Mouse (Mus musculus): ENCODE data around the gene Smyd1.
"Not testable (repeated sequence)": the region's sequence is repeated elsewhere in the genome, so short reads cannot be mapped to it uniquely, and the experiment has no call there.

Gene Smyd1

GRCm38 (mm10) chr6:71338941-71339340, 16.9 kb upstream of the Smyd1 start:
- Histone ChIP-seq H3K27me3 (ENCODE audit: control insufficient read depth, insufficient read depth, low read length, poor library complexity, severe bottlenecking) (no peaks in the 10 kb centered on the region), H3K36me3 (ENCODE audit: control insufficient read depth, insufficient read depth, low read length, poor library complexity, severe bottlenecking) (no peaks in the 10 kb centered on the region)
- no peak for DNase-seq (ENCODE audit: low read depth, low spot score)

- Histone ChIP-seq H3K27me3 (ENCODE audit: control insufficient read depth, insufficient read depth, low read length, poor library complexity, severe bottlenecking) (no peaks in the 10 kb centered on the region), H3K36me3 (ENCODE audit: control insufficient read depth, insufficient read depth, low read length, poor library complexity, severe bottlenecking) (no peaks in the 10 kb centered on the region)
- DNase-seq (ENCODE audit: low read depth, low spot score): no peak
These were observed 15.6 kb upstream of the Smyd1 start for GRCm38 (mm10) chr6:71337666-71338065.

- Histone ChIP-seq H3K27me3 (ENCODE audit: control insufficient read depth, insufficient read depth, low read length, poor library complexity, severe bottlenecking) (no peaks in the 10 kb centered on the region), H3K36me3 (ENCODE audit: control insufficient read depth, insufficient read depth, low read length, poor library complexity, severe bottlenecking) (no peaks in the 10 kb centered on the region)
- DNase-seq (ENCODE audit: low read depth, low spot score): no peak
These were observed 11.7 kb upstream of the Smyd1 start for GRCm38 (mm10) chr6:71333578-71334273.

GRCm38 (mm10) chr6:71333031-71333430, 11.0 kb upstream of the Smyd1 start:
- no peaks in the 10 kb centered on the region for H3K36me3 ChIP-seq (ENCODE audit: control insufficient read depth, insufficient read depth, low read length, poor library complexity, severe bottlenecking)
- no peaks in the 10 kb centered on the region for H3K27me3 ChIP-seq (ENCODE audit: control insufficient read depth, insufficient read depth, low read length, poor library complexity, severe bottlenecking)
- no peak for DNase-seq (ENCODE audit: low read depth, low spot score)

- H3K36me3 ChIP-seq (ENCODE audit: control insufficient read depth, insufficient read depth, low read length, poor library complexity, severe bottlenecking): no peaks in the 10 kb centered on the region
- no peak for DNase-seq (ENCODE audit: low read depth, low spot score)
- no peaks in the 10 kb centered on the region for H3K27me3 ChIP-seq (ENCODE audit: control insufficient read depth, insufficient read depth, low read length, poor library complexity, severe bottlenecking)
These were observed 10.4 kb upstream of the Smyd1 start for GRCm38 (mm10) chr6:71332236-71332965.

- DNase-seq (ENCODE audit: low read depth, low spot score); H3K27me3 ChIP-seq (ENCODE audit: control insufficient read depth, insufficient read depth, low read length, poor library complexity, severe bottlenecking); H3K36me3 ChIP-seq (ENCODE audit: control insufficient read depth, insufficient read depth, low read length, poor library complexity, severe bottlenecking): not testable (repeated sequence)
These were observed 9.5 kb upstream of the Smyd1 start for GRCm38 (mm10) chr6:71331491-71331890.

- Histone ChIP-seq H3K27me3 (ENCODE audit: control insufficient read depth, insufficient read depth, low read length, poor library complexity, severe bottlenecking) (no peaks in the 10 kb centered on the region), H3K36me3 (ENCODE audit: control insufficient read depth, insufficient read depth, low read length, poor library complexity, severe bottlenecking) (no peaks in the 10 kb centered on the region)
- DNase-seq (ENCODE audit: low read depth, low spot score): no peak
These were observed 8.5 kb upstream of the Smyd1 start for GRCm38 (mm10) chr6:71330486-71330885.

GRCm38 (mm10) chr6:71329881-71330280, 7.8 kb upstream of the Smyd1 start:
- no peaks in the 10 kb centered on the region for H3K36me3 ChIP-seq (ENCODE audit: control insufficient read depth, insufficient read depth, low read length, poor library complexity, severe bottlenecking)
- no peaks in the 10 kb centered on the region for H3K27me3 ChIP-seq (ENCODE audit: control insufficient read depth, insufficient read depth, low read length, poor library complexity, severe bottlenecking)
- DNase-seq (ENCODE audit: low read depth, low spot score): no peak

GRCm38 (mm10) chr6:71324816-71325215, 2.8 kb upstream of the Smyd1 start:
- no peaks in the 10 kb centered on the region for H3K27me3 ChIP-seq (ENCODE audit: control insufficient read depth, insufficient read depth, low read length, poor library complexity, severe bottlenecking)
- DNase-seq (ENCODE audit: low read depth, low spot score): no peak
- H3K36me3 ChIP-seq (ENCODE audit: control insufficient read depth, insufficient read depth, low read length, poor library complexity, severe bottlenecking): no peaks in the 10 kb centered on the region

GRCm38 (mm10) chr6:71322491-71322921, 473 bp upstream of the Smyd1 start, which contains the start of gene Cd8b1:
Gene Cd8b1, plus strand, starts transcription at chr6:71322788.
- Histone ChIP-seq H3K27me3 (ENCODE audit: control insufficient read depth, insufficient read depth, low read length, poor library complexity, severe bottlenecking) (no peaks in the 10 kb centered on the region), H3K36me3 (ENCODE audit: control insufficient read depth, insufficient read depth, low read length, poor library complexity, severe bottlenecking) (no peaks in the 10 kb centered on the region)
- no peak for DNase-seq (ENCODE audit: low read depth, low spot score)

GRCm38 (mm10) chr6:71307486-71307885, 14.5 kb downstream of the Smyd1 start:
- H3K27me3 ChIP-seq (ENCODE audit: control insufficient read depth, insufficient read depth, low read length, poor library complexity, severe bottlenecking): no peaks in the 10 kb centered on the region; the same call in 1 of the 2 replicates
- H3K36me3 ChIP-seq (ENCODE audit: control insufficient read depth, insufficient read depth, low read length, poor library complexity, severe bottlenecking): no peaks in the 10 kb centered on the region
- DNase-seq (ENCODE audit: low read depth, low spot score): no peak

GRCm38 (mm10) chr6:71302097-71302731, 19.8 kb downstream of the Smyd1 start:
- no peaks in the 10 kb centered on the region; the same call in 1 of the 2 replicates for H3K27me3 ChIP-seq (ENCODE audit: control insufficient read depth, insufficient read depth, low read length, poor library complexity, severe bottlenecking)
- DNase-seq (ENCODE audit: low read depth, low spot score): no peak
- H3K36me3 ChIP-seq (ENCODE audit: control insufficient read depth, insufficient read depth, low read length, poor library complexity, severe bottlenecking): no peaks in the 10 kb centered on the region

GRCm38 (mm10) chr6:71298751-71299150, 23.3 kb downstream of the Smyd1 start:
- no peaks in the 10 kb centered on the region for H3K27me3 ChIP-seq (ENCODE audit: control insufficient read depth, insufficient read depth, low read length, poor library complexity, severe bottlenecking)
- peak; percentile 52 for DNase-seq (ENCODE audit: low read depth, low spot score)
- no peaks in the 10 kb centered on the region for H3K36me3 ChIP-seq (ENCODE audit: control insufficient read depth, insufficient read depth, low read length, poor library complexity, severe bottlenecking)

GRCm38 (mm10) chr6:71298051-71298450, 24.0 kb downstream of the Smyd1 start:
- H3K36me3 ChIP-seq (ENCODE audit: control insufficient read depth, insufficient read depth, low read length, poor library complexity, severe bottlenecking): no peaks in the 10 kb centered on the region
- no peaks in the 10 kb centered on the region for H3K27me3 ChIP-seq (ENCODE audit: control insufficient read depth, insufficient read depth, low read length, poor library complexity, severe bottlenecking)
- DNase-seq (ENCODE audit: low read depth, low spot score): no peak

- Histone ChIP-seq H3K36me3 (ENCODE audit: control insufficient read depth, insufficient read depth, low read length, poor library complexity, severe bottlenecking) (no peaks in the 10 kb centered on the region), H3K27me3 (ENCODE audit: control insufficient read depth, insufficient read depth, low read length, poor library complexity, severe bottlenecking) (no peaks in the 10 kb centered on the region)
- no peak for DNase-seq (ENCODE audit: low read depth, low spot score)
These were observed 26.7 kb downstream of the Smyd1 start for GRCm38 (mm10) chr6:71295303-71295702.
